Mouse (Mus musculus) adrenal gland, postnatal 10 days (tissue): ENCODE results near the gene Foxc2. TPM values are rescaled to one million over a fixed set of nuclear protein-coding genes. Genes with fewer than 3 reads are reported as not detected.

Source experiments
- DNase-seq: peaks from one replicate; pipeline ENCODE4 v3.0.0; 2021; ENCODE audit warnings: mixed read lengths
- microRNA-seq: library from miRNA; unstranded; fragments of <30 nt; microRNA quantifications from one replicate; pipeline ENCODE4 v1.2.0, GENCODE M21; 2021
- total RNA-seq, 2 experiments: library from RNA; stranded (reverse); gene quantifications; 2 replicates each; pipeline ENCODE4 v1.2.3; 2021

The Foxc2 gene
- total RNA-seq, 2 experiments from 2014 or later, result 4.1 to 6.1 TPM

DNA sequence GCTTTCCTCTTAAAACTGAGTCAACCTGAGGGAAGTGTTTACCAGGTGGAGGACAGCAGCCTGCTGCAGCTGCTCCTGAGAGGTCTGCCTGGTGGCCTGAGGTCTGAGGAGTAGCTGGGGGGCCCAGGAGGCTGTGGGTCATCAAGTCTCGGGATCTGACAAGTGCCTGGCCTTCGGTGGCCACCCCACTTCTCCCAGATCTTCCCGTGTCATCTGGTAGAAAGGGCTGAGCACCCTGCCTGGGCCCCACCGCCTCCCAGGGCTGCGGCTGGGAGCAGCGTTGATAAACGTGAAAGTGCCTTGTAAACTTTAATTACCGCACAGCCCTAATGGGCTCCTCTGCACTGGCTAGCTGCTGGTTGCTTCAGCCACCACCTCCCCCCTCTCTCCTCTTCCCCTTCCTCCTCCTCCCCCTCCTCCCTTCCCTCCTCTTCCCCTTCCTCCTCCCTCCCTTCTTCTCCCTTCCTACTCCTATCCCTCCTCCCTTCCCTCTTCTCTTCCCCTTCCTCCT is 32.7 kb downstream of the Foxc2 start:
- DNase-seq, result no peak

DNA sequence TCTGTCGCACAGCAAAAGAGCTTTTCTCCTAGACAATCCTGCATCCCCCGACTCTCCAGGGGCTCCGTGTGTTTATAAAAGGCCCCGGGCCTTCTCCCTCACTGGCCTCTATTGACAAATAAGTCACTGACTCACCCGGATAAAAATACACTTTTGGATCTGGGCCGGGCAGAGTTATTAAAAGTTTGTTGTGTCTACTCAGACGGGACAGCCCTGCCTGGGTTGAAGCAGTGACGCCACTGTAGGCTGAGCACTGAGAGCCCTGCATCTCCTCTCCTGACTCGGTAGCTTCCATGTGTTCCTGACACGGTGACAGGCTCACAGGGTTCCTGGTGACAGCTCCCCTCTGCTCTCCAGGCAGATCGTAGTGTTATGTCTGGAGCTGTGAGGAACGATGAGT is 36.4 kb downstream of the Foxc2 start:
- peak; percentile 16 for DNase-seq

GRCm38 (mm10) chr8:121156990-121157491 is 41.1 kb downstream of the Foxc2 start:
- no peak for DNase-seq

DNA sequence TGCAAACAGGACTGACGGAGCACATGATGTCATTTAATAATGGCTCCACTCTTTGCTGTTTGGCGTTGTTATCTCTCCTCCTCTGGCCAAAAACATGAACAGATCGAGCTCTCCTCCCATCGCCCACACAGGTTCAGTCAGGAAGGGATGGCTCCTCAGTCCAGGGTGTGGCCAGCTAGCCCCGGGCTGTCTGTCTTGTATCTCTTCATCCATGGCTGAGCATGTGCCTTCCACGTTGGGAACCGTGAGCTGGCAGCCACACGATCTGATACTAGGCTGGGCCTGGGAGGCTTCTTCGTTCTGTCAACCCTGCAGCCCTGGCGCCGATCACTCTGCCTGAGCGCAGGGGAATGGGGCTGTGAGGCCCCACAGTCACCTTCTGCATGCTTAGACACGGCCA is 42.8 kb downstream of the Foxc2 start:
- DNase-seq, result peak; percentile 7

- DNase-seq, result no peak
These were observed 45.5 kb downstream of the Foxc2 start for GRCm38 (mm10) chr8:121161437-121161836.

DNA sequence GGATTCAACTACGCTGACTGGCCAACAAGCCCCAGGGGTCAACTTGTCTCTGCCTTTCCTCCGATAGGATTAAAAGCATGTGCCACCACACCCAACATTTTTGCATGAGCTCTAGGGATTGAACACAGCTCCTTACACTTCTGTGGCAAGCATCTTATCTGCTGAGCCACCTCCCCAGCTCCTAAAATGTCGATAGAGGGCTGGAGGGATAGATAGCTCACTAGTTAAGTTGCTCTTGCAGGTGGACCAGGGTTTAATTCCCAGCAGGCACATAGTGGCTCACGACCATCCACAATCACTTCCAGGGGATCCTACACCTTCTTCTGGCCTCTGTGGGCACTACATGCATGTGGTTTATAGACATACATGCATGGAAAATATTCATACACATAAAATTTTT is 46.4 kb downstream of the Foxc2 start:
- no peak for DNase-seq

- no peak for DNase-seq
These were observed 47.1 kb downstream of the Foxc2 start for GRCm38 (mm10) chr8:121162906-121163695.

GRCm38 (mm10) chr8:121164017-121164469 is 48.1 kb downstream of the Foxc2 start:
- peak; percentile 76 for DNase-seq

DNA sequence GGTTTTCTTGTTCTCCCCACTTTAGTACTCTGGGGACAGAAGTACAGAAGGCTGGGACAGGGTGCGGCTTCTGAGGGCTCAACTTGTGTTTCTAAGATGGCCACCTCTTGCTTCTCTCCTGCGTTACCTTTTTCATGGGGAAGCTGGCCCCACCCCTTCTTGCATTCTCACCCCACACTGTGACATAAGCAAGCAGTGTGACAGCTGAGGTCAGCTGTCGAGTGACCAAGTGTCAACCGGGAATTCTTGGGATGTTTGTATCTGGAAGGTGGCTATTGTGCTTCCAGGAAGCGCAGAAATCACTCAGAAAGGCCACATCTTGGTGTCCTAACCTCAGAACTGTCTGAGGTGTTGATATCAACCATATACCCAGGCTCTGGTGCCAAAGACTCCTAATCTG is 52.1 kb downstream of the Foxc2 start:
- DNase-seq, result no peak

Small RNA genes within 50 kb of the gene (microRNA-seq; reads per million reads assigned to microRNA genes)
- not detected for gene Gm27530

Other genes starting within 250 kb of the Foxc2 start
- gene Foxf1, start 31.8 kb upstream of the Foxc2 start, total RNA-seq, result 1 to 10 TPM; 1.4 to 1.7 TPM
- gene Mthfsd, start 7.8 kb upstream of the Foxc2 start, total RNA-seq, result 10 to 100 TPM; 30.4 to 32.2 TPM
- gene Foxl1, start 11.8 kb downstream of the Foxc2 start, total RNA-seq, result under 1 TPM; 0.24 to 0.42 TPM